Mouse (Mus musculus): ENCODE measurements around the gene Id4.
A peak's percentile ranks its signal among the peaks of the same experiment; 100 is the strongest.

The Id4 gene

GRCm38 (mm10) chr13:48260690-48261278 is at the start of gene Id4:
Gene Id4, plus strand, starts transcription at chr13:48261228.
- DNase-seq (ENCODE audit: extremely low spot score) = peak; percentile 97

DNA sequence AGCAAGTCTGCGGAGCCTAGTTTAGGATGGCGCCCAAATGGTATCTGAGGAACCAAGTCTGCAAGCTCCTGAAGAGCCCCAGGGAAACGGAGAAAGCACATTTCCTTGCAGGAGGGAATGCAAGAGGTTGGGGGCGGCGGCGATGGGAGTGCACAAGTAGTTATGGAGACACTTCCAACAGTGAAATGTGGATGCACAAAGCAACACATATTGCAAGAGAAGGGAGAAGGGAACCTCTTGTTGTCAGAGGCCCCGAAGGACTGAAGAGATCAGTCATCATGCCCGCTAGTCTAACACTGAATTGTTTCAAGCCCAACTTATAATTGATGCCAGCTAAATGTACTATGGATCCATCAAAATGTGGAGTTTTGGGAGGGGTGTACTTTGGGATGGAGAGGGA is 33.9 kb upstream of the Id4 start:
- DNase-seq (ENCODE audit: extremely low spot score) = peak; percentile 49

DNA sequence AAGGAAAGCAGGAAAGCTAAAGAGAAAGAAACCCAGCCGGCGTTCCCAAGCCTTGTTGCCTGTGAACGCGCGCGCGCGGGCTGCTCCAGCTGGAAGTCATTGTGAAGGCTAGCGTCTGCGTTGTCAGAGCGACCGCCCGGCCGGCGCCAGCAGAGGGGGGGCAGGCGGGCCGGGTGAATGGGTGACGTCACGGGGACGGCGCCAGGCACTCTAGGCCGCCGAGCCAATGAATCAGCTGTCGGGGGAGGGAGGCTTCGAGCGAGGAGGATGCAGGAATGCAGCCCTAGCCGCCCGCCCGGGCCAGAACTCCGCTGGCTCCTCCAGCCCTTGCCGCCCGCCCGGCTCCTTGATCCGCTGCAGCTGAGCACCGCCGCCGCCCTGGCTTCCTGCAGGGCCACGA is 33.3 kb upstream of the Id4 start:
- peak; percentile 97 for DNase-seq (ENCODE audit: extremely low spot score)

- no peak for DNase-seq (ENCODE audit: extremely low spot score)
These were observed 32.9 kb upstream of the Id4 start for GRCm38 (mm10) chr13:48228114-48228513.

DNA sequence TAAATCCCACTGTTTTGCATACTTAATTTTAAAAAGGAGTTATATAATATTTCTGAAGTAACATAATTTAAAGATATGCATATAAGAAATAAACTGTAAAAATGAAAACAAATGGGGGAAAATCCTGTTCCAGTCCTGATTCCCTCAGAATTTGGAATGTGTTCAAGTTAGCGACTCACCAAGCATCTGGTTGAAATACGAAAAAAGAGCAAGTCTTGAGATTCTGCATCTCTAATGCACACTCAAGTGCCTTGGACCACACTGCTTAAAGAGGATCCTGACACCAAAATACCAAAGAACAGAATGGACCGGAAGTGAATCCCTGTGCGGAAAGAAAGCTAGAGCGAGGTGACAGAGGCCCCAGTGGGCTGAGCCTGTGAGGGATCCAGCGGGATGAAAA is 30.0 kb upstream of the Id4 start:
- DNase-seq (ENCODE audit: extremely low spot score) = no peak

- no peak for DNase-seq (ENCODE audit: extremely low spot score)
These were observed 24.6 kb upstream of the Id4 start for GRCm38 (mm10) chr13:48236436-48236835.

- no peak for DNase-seq (ENCODE audit: extremely low spot score)
These were observed 24.2 kb upstream of the Id4 start for GRCm38 (mm10) chr13:48236865-48237264.

GRCm38 (mm10) chr13:48237516-48237915 is 23.5 kb upstream of the Id4 start:
- peak; percentile 34 for DNase-seq (ENCODE audit: extremely low spot score)

DNA sequence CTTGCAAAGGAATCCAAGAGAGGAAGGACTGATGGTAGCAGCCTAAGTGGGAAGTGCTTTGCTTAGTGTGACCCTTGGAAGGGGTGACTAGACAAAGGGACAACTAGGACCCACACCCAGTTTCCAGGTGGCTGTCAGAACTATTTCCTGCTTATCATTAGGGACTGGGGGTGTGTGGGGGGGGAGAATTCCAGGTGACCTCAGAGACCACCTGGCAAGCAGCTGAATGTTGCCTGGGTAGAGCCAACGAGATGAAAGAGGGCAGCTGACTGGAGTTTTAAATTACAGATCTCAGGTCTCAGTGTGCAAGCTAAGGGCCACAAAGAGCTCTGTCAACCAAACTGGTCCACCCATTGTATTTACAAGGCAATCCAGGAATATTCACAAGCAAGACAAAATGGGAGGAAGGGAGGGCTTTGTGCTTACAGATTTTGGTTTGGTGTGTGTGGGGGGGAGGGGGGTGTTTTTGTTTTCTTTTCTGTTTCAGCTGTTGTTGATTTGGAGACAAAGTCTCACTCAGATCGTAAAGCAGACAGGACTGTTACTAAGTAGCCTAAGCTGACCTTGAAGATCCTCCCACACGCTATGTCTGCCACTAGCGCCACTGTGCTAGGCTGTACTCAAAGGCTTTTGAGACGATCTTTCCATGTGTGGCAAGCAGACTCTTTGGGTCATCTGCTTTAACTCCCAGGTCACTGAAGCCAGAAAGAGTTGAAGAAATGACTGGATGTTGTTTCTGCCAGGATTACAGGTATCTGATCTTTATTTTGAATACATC is 15.6 kb upstream of the Id4 start:
- no peak for DNase-seq (ENCODE audit: extremely low spot score)

DNA sequence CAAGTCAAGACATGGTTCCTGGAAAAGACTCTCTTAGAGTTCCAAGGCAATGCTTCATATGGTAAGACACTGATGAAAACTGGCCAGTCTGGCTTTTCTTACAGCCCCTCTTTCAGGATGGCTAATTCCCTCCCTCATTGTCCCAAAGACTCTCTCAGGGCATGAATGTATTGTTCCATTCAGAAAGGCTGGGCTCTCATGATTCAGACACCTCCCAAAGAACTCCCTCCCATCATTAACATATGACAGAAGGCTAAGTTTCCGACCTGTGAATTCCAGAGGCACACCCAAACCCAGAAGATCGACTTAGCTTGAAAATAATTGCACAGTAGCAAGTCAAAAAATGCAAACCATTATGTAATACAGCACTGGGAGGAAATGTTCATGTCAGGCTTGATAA is 8.5 kb upstream of the Id4 start:
- DNase-seq (ENCODE audit: extremely low spot score) = no peak

DNA sequence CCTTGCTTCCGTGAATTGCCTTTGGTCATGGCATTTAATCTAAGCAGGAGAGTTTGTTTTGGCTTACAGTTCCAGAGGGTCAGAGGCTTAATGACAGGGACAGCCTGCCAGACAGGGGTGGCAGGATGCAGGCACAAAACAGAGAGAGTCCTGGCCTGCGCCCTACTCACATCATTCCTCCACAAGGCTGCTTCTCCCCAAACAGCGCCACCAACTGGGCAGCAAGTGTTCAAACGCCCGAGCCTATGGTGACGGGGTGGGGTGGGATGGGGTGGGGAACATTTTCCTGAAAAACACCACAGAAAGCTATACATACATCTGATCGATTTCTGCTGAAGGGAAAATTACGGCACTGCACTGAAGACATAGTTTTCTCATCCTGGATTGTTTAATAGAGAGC is 6.0 kb upstream of the Id4 start:
- no peak for DNase-seq (ENCODE audit: extremely low spot score)

- DNase-seq (ENCODE audit: extremely low spot score) = peak; percentile 65
These were observed 553 bp downstream of the Id4 start for GRCm38 (mm10) chr13:48261341-48262221.

DNA sequence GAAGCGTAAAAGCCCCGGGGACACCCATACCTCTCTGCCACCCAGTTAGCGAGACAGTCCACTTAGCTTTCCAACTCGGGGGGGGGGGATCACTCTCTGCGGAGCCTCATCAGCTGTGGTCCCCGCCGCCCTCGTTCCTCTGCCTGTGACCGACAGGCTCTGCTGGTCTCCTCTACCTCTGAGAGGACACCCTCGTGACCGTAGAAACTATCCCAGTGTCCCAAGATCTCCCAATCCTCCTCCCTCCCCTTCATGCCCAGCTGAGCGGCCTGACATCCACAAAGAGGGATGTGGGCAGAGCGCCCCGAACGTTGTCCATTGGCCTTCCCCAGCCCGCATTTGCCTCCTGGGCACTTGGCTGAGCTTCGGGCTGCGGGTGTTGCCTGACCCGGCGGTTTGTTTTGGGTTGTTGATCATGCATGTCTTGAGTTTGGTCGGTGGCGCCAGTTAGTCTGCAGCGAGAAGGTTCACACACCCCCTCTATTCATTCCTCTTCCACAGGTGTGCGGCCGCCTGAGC is 1.5 kb downstream of the Id4 start:
- peak; percentile 60 for DNase-seq (ENCODE audit: extremely low spot score)

DNA sequence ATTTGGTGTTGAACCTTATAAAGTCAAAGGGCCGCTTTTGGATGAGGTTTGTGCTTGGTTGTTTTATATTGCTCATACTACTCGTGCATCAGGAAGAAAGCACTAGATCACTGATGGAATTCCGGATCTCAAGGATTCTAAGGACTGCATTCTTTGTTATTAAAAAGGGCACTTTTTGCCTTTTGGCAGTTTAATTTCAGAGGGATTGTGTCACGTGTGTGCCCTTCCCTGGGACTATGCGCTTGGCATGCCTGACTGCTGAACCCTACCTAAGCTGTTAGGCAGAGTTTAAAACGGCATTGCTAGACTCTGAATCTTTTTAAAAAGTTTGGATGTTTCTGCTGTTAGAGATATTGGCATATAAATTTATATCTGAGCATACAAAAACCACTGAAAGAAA is 4.0 kb downstream of the Id4 start:
- DNase-seq (ENCODE audit: extremely low spot score) = no peak

- DNase-seq (ENCODE audit: extremely low spot score) = peak; percentile 69
These were observed 12.5 kb downstream of the Id4 start for GRCm38 (mm10) chr13:48273451-48274069.

DNA sequence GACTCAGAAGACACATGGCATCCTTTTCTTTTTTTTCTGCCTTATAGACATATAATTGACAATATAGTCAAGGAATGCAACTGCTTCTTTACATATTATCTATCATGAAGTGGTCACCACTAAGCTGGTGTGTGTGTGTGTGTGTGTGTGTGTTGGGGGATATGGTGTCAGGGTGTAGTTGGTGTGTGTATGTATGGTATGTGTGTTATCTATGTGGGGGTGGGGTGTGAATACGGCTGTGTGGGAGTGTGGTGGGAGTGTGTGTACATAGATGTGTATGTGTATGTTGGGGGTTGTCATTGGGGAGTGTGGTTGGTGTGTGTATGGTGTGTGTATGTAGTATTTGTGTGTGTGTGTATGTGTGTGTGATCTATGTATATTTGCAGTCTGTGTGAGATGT is 13.1 kb downstream of the Id4 start:
- DNase-seq (ENCODE audit: extremely low spot score) = no peak

GRCm38 (mm10) chr13:48276981-48277380 is 16.0 kb downstream of the Id4 start:
- DNase-seq (ENCODE audit: extremely low spot score) = no peak

DNA sequence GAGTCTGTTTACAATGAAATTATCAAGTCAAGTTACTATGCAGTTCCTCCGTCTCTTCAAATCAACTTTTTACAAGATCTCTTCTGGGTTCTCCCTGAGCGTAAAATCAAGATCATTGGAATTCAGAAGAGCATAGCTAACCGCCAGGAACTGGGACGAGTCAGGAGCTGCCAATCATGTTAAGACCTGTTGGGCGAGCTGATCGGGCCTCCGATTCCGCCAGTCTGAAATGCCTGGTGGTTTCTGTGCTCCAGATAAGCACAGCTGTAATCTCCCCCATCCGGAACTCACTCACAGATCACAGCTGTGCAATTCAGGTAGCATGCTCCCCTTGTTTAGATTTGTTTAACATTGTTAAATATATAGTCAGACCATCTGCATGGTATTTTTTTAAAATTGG is 23.4 kb downstream of the Id4 start:
- no peak for DNase-seq (ENCODE audit: extremely low spot score)

GRCm38 (mm10) chr13:48284918-48285693 is 24.1 kb downstream of the Id4 start:
- DNase-seq (ENCODE audit: extremely low spot score) = no peak

DNA sequence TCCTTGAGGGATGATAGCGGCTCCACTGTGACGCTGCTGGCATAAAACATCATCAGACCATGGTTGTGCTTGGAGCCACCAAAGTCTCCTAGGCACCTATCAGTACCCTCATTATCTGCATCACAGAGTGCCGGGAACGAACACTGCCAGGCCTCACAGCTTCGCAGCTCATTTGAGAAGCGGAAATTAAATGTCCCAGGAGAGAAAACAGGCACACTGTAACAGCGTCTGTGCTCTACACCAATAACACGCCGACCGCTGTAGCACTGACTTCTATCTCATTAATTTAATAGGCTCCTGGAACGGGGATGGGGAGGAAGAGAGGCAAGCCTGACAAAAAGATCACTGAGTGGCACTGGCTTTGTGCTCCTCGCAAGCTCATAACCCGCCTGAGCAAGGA is 29.4 kb downstream of the Id4 start:
- DNase-seq (ENCODE audit: extremely low spot score) = no peak

GRCm38 (mm10) chr13:48314500-48314899 is 53.5 kb downstream of the Id4 start:
- no peak for DNase-seq (ENCODE audit: extremely low spot score)

Measured in embryo, embryonic 9.5 days (tissue).